Mouse (Mus musculus) spleen, adult 2 months (tissue): Measurements from ENCODE around the gene Sidt2.

Source experiments
- CTCF ChIP-seq: fragments of 200-500 bp; IDR thresholded peaks from 2 replicates; pipeline ENCODE4 v1.5.1; 2011; ENCODE audit warnings: mild to moderate bottlenecking, inconsistent platforms; ENCODE audit not compliant: insufficient read depth, insufficient read length, insufficient replicate concordance; ENCODE audit errors: extremely low read depth
- POLR2A ChIP-seq: fragments of 200-500 bp; IDR thresholded peaks from 2 replicates; pipeline ENCODE4 v1.6.1; 2011; ENCODE audit warnings: low read depth, low read length, inconsistent platforms

DNA sequence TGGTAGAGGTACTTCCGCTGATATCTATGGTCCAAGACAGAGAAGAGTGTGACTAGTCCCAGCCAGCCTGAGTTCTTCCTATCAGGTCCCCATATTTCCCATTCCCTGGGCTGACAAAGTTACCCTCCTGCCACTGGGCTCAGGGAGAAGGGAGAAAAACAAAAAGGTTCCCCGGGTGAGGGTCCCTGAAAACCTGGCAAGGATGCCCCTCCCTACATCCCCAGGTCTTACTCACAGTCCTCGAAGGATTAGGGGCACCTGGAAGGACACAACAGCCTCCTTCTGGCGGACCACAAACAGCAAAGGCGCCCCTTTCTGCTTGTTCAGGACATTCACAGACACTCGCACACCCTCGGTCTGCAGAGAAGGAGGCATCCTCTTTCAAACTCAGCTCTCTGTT lies 2.2 kb downstream of the Sidt2 start:
- no peak for TF ChIP-seq CTCF
- no peak for TF ChIP-seq POLR2A
